Mouse (Mus musculus) heart, adult 2 months (tissue): ENCODE measurements at regions not wholly inside any gene's neighbourhood (a gene's known extent, or its start where the extent isn't known, plus 50 kb on each side); places are given as distances from the start of the nearest gene placed in this dataset.

Source experiments
- CTCF ChIP-seq: fragments of 200-600 bp; IDR thresholded peaks from 2 replicates; pipeline ENCODE4 v1.8.1; 2022; ENCODE audit warnings: antibody characterized with exemption, mild to moderate bottlenecking, moderate library complexity
- EP300 ChIP-seq: fragments of 200-500 bp; IDR thresholded peaks from 2 replicates; pipeline ENCODE4 v1.6.1; 2011; ENCODE audit warnings: low read depth, low read length, control low read depth; ENCODE audit not compliant: insufficient read depth
- POLR2A ChIP-seq: fragments of 200-500 bp; IDR thresholded peaks from 2 replicates; pipeline ENCODE4 v1.6.1; 2011; ENCODE audit warnings: mild to moderate bottlenecking, low read depth, low read length, control low read depth; ENCODE audit not compliant: insufficient read depth

- TF ChIP-seq EP300 = no peak
- no peak for TF ChIP-seq CTCF
- no peak for TF ChIP-seq POLR2A
These were observed 253.0 kb downstream of the Gm10295 start for GRCm38 (mm10) chr7:71098276-71098675.
